Mouse (Mus musculus): Measurements from ENCODE around the gene 9530077C05Rik.

DNA sequence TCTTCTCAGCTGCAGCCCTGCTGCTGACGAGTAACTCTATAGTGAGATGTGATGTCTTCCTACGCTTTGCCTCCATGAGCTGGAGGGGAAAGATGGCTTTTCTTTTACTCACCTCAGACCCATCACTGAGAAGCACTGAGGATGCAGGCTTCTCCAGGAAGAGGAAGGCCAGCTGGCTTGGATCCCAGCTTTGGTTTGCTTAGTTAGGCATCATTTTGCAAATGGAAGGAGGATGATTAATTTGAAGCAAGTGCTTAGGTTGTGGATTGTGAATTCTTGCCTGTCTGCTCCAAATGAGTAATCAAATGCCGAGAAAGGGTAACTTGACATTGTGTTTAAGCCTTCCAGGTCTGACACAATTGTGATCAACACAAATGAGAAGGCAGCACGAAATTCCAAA is 12.3 kb upstream of the 9530077C05Rik start:
- TF ChIP-seq CTCF (IDR thresholded peaks at IDR 0.05; ENCODE audit: low read depth, low read length) (no peak), POLR2A (IDR thresholded peaks at IDR 0.05; ENCODE audit: borderline replicate concordance, low read depth, low read length) (no peak)
